Mouse (Mus musculus) embryonic fibroblast, embryonic 13.5 days (primary cell): Measurements from ENCODE around the gene Csrp1. TPM values are rescaled to one million over a fixed set of nuclear protein-coding genes. Genes with fewer than 3 reads are reported as not detected.
A peak's percentile ranks its signal among the peaks of the same experiment; 100 is the strongest.

Experiments
- H3K27ac ChIP-seq: 2 replicates; pipeline ENCODE4 v1.5.1; 2012; ENCODE audit warnings: low read length, control low read depth, inconsistent platforms; ENCODE audit not compliant: insufficient read depth
- H3K4me1 ChIP-seq: 2 replicates; pipeline ENCODE4 v1.6.1; 2011; ENCODE audit warnings: low read length; ENCODE audit not compliant: control insufficient read depth, insufficient read depth
- H3K4me3 ChIP-seq: 2 replicates; pipeline ENCODE4 v1.5.1; 2011; ENCODE audit warnings: mild to moderate bottlenecking, control low read depth, low read length; ENCODE audit not compliant: insufficient read depth
- CTCF ChIP-seq: IDR thresholded peaks from 2 replicates; pipeline ENCODE4 v1.5.1; 2011; ENCODE audit warnings: mild to moderate bottlenecking, control low read depth, low read length, moderate library complexity, borderline replicate concordance; ENCODE audit not compliant: insufficient read depth
- POLR2A ChIP-seq: IDR thresholded peaks from 2 replicates; pipeline ENCODE4 v1.6.1; 2011; ENCODE audit warnings: low read depth, mild to moderate bottlenecking, control low read depth, low read length, moderate library complexity
- polyA plus RNA-seq: library from polyadenylated mRNA; stranded (reverse); fragments of >200 nt; gene quantifications from 2 replicates; pipeline ENCODE4 v1.2.4, GENCODE M21; 2011; ENCODE audit warnings: low read depth; ENCODE audit not compliant: missing spikeins, insufficient read length

The Csrp1 gene
- polyA plus RNA-seq, 1 experiment = 453 TPM

DNA sequence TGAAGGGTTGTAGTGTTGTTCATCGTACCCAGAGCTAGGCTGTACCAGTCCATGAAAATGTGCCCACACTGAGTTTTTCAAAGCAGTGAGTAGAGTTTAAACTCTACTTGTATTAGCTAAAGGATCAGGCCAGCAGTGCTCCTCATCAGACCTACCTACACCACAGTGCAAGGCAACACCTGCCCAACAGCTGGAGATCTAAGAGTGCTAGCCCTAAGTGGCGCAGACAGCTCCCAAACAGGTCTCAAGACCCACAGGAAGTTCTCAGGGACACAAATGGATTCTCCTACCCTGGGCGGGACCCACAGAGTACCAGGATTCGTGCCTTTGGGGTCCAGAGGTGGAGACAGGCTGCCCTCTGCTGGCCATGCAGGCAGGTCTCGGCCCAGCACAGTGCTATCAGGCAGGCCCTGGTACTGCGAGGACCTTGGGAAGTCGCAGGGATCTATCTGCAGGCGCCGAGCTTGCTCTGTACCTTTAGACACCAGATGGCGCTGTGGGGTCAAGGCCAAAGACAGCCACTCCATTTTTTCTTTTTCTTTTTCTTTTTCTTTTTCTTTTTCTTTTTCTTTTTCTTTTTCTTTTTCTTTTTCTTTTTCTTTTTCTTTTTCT is 33.0 kb downstream of the Csrp1 start:
- H3K27ac ChIP-seq = no peak overlapping the region
- TF ChIP-seq CTCF (peak; percentile 92), POLR2A (no peak)
- 0 out of 2 replicates have a peak, but pooled peaks cover 3% of the 10 kb centered on the region for H3K4me1 ChIP-seq
- H3K4me3 ChIP-seq = no peak overlapping the region

DNA sequence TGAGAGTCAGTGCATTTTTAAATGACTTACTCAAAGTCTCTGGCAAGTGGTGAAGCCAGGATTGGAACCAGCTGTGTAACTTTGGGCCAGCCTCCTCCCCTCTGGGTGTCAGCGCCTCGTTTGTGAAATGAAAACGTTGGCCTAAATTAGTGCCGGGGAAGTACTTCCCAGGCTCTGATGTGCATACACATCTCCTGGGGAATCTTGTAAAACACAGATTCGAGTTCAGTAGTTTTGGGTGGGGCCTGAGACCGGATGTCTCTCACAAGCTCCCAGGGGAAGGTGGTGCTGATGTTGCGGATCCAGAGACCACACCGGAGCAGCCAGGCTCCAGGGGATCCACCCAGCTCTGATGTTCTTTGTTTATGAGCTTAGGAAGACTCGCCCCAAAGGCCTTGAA is 35.4 kb downstream of the Csrp1 start:
- 0 out of 2 replicates have a peak, but pooled peaks cover 3% of the 10 kb centered on the region for H3K4me1 ChIP-seq
- H3K27ac ChIP-seq = peak overlapping the region; percentile 94
- no peak overlapping the region for H3K4me3 ChIP-seq
- TF ChIP-seq CTCF (no peak), POLR2A (no peak; the same call in 1 of the 2 replicates)

GRCm38 (mm10) chr1:135755913-135756312 is 36.1 kb downstream of the Csrp1 start:
- no peak overlapping the region for H3K4me3 ChIP-seq
- peak overlapping the region; percentile 94 for H3K27ac ChIP-seq
- TF ChIP-seq CTCF = no peak
- no peak for TF ChIP-seq POLR2A
- H3K4me1 ChIP-seq = 0 out of 2 replicates have a peak, but pooled peaks cover 3% of the 10 kb centered on the region

DNA sequence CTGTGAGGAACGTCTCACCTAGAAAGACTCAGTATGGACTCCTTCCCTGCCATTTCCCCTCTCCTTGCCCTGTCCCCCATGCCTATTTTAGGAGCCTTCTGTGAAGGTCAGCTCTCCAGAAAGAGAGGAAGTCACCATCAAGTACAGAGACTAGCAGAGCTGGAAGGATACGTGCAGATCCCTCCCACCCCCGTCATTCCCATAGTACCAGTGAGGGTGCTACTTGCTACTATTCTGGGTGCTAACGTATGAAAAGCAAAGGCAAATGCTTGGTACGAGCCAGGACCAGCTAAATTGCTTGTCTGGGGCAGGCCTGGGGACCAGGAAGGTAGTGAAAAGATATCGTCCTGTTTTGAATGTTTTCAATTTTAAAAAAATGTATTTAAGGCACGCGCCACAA is 37.4 kb downstream of the Csrp1 start:
- TF ChIP-seq CTCF (no peak), POLR2A (no peak)
- H3K4me1 ChIP-seq = 0 out of 2 replicates have a peak, but pooled peaks cover 3% of the 10 kb centered on the region
- H3K4me3 ChIP-seq = no peak overlapping the region
- no peak overlapping the region for H3K27ac ChIP-seq

DNA sequence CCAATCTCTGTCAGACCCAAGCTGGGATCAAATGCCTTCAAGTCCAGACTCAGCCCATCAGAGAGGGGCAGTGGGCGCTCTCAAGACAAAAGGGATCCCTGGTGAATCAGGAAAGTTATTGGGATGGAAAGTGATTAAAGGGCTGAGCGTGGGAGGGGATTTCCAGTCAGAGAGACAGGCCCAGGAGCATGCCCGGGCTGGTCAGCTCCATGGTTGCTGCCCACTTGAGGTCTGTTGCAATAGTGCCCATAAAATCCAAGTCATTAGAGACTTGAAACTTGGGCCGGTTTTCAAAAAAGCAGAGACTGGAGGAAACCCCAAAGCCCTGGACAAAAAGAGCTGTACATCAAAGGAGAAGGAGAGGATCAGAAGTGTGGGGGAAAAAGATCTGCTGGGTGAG is 39.8 kb downstream of the Csrp1 start:
- Histone ChIP-seq H3K4me1 (0 out of 2 replicates have a peak, but pooled peaks cover 3% of the 10 kb centered on the region), H3K4me3 (no peak overlapping the region), H3K27ac (peak overlapping the region; percentile 90)
- TF ChIP-seq POLR2A = 0 out of 2 replicates have a peak, but pooled peaks have one; percentile 12
- no peak for TF ChIP-seq CTCF

GRCm38 (mm10) chr1:135760216-135760615 is 40.4 kb downstream of the Csrp1 start:
- TF ChIP-seq POLR2A (no peak), CTCF (peak; percentile 5; the same call in 1 of the 2 replicates)
- Histone ChIP-seq H3K4me1 (peaks cover 2% of the 10 kb centered on the region; the same call in 1 of the 2 replicates), H3K27ac (peak overlapping the region; percentile 90), H3K4me3 (no peak overlapping the region)

GRCm38 (mm10) chr1:135761728-135762127 is 41.9 kb downstream of the Csrp1 start:
- TF ChIP-seq CTCF (no peak), POLR2A (no peak)
- no peak overlapping the region for H3K27ac ChIP-seq
- H3K4me3 ChIP-seq = no peak overlapping the region
- H3K4me1 ChIP-seq = peaks cover 6% of the 10 kb centered on the region; the same call in 1 of the 2 replicates

DNA sequence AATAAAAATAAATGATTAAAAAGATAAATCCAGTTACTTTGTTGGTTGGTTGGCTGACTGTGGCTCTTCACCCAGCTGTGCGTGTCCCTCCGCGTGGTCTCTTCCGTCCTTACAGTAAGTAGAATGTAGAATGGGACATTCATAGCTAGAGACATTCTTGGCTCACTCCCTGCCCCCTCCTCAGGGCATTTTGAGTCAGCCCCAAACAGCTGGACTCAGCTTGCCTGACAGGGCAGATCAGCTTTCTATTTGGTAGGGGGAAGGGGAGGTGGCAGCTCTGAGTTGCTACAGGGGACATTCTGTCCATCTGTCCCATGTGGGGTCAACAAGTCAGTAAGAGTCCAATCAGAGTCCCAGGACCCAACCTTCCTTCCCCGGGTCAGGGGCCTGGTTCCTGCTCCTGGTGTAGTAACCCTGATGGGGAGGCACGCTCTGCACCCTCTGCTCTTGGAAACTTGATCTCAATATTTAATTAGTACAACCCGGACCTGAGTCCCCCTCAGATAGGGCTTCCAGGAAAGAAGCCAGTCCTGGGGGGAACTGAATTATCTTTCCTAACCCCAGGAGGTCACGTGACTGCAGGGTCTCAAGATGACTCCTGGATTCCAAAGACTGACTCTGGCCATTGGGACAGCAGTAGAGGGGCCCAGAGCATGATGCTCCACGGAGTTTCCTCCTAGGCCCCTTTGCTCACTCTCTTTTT is 43.8 kb downstream of the Csrp1 start:
- no peak for TF ChIP-seq CTCF
- no peak for TF ChIP-seq POLR2A
- H3K4me1 ChIP-seq = peaks cover 6% of the 10 kb centered on the region; the same call in 1 of the 2 replicates
- no peak overlapping the region for H3K4me3 ChIP-seq
- peak overlapping the region; percentile 54; the same call in 1 of the 2 replicates for H3K27ac ChIP-seq

GRCm38 (mm10) chr1:135764206-135764528 is 44.3 kb downstream of the Csrp1 start:
- Histone ChIP-seq H3K4me3 (no peak overlapping the region), H3K27ac (peak overlapping the region; percentile 54; the same call in 1 of the 2 replicates), H3K4me1 (peaks cover 6% of the 10 kb centered on the region; the same call in 1 of the 2 replicates)
- TF ChIP-seq POLR2A (peak; percentile 32), CTCF (no peak)
